ENCODE assay signal across 29 mouse cellular contexts in genomic region chr8:39348956-39349355, GRCm38 (mm10).
DNase-seq lines count a peak whose midpoint lies in the region; ATAC-seq and TF ChIP-seq lines count a peak whose summit lies in the region.
"Had no signal": no experiment of that assay in that cellular context is flagged by ENCODE, and none has a peak within 500 bp of the region (broad histone marks: within the 10 kb centered on the region; RNA-seq: fewer than 3 reads in every experiment).

No protein-coding gene starts in this region.

- no peak for TF ChIP-seq CTCF in lung, embryonic 14.5 days (IDR thresholded peaks at IDR 0.05; ENCODE audit: low read depth)

- no peaks in the 10 kb centered on the region for H3K27me3 ChIP-seq in embryonic facial prominence, embryonic 14.5 days (replicated peaks; ENCODE audit: control insufficient read depth, insufficient read depth, low read length)
- no peaks in the 10 kb centered on the region for H3K27me3 ChIP-seq in embryonic facial prominence, embryonic 10.5 days (replicated peaks; ENCODE audit: low read depth, poor library complexity, severe bottlenecking)
- H3K27me3 ChIP-seq in lung, embryonic 14.5 days (ENCODE audit: insufficient read depth, low read length) = no peaks in the 10 kb centered on the region
- H3K27me3 ChIP-seq: CH12.LX; embryonic facial prominence, embryonic 15.5 days; forebrain, embryonic 12.5 days; forebrain, embryonic 15.5 days; heart, embryonic 13.5 days; hindbrain, embryonic 15.5 days had no signal

- ATAC-seq in embryonic facial prominence, embryonic 14.5 days (ENCODE audit: low read depth) = no peak
- ATAC-seq in lung, embryonic 14.5 days (ENCODE audit: insufficient read depth) = no peak
- no peak for ATAC-seq in erythroblast, adult 5-6 weeks (replicated peaks; ENCODE audit: low FRiP score, poor library complexity, severe bottlenecking)
- ATAC-seq: activated CD4-positive, CD25-positive, alpha-beta regulatory T cell, adult 4 months; forebrain, embryonic 15.5 days had no signal

- peak; percentile 62 for DNase-seq in embryonic facial prominence, embryonic 14.5 days (ENCODE audit: low spot score)
- no peak for DNase-seq in embryonic facial prominence, embryonic 10.5 days (ENCODE audit: low spot score)
- DNase-seq in lung, embryonic 14.5 days = peak; percentile 8
- DNase-seq in lung, postnatal 4 days = no peak
- peak; percentile 8 for DNase-seq in urinary bladder, postnatal 14 days (ENCODE audit: low spot score)
- no peak for DNase-seq in urinary bladder, postnatal 4 days (ENCODE audit: low spot score in 2 of 2)
- DNase-seq: adrenal gland, adult 8-10 months; adrenal gland, postnatal 25 days; B cell, adult 2 months; cerebellum, adult 11-12 months; cerebellum, adult 8-10 months; cerebellum, postnatal 36 days; embryo, embryonic 11 days; gastrocnemius, postnatal 10 days; gastrocnemius, postnatal 36 days; heart, adult 2 months; heart, postnatal 14 days; heart, postnatal 4 days had no signal

- no peak overlapping the region for H3K4me2 ChIP-seq in embryonic facial prominence, embryonic 14.5 days (ENCODE audit: low read depth, low read length)
- no peak overlapping the region for H3K4me2 ChIP-seq in lung, embryonic 14.5 days
- H3K4me2 ChIP-seq: embryonic facial prominence, embryonic 15.5 days; forebrain, embryonic 12.5 days; forebrain, embryonic 15.5 days; heart, embryonic 13.5 days; hindbrain, embryonic 15.5 days had no signal

- no peak overlapping the region for H3K9ac ChIP-seq in embryonic facial prominence, embryonic 14.5 days (ENCODE audit: low read depth, low read length)
- no peak overlapping the region for H3K9ac ChIP-seq in lung, embryonic 14.5 days
- H3K9ac ChIP-seq: embryonic facial prominence, embryonic 15.5 days; forebrain, embryonic 12.5 days; forebrain, embryonic 15.5 days; heart, embryonic 13.5 days; hindbrain, embryonic 15.5 days had no signal

- no peak overlapping the region for H3K4me3 ChIP-seq in embryonic facial prominence, embryonic 14.5 days (ENCODE audit: low read depth, low read length)
- H3K4me3 ChIP-seq in embryonic facial prominence, embryonic 10.5 days = no peak overlapping the region
- H3K4me3 ChIP-seq in lung, embryonic 14.5 days (ENCODE audit: low read depth, low read length) = no peak overlapping the region
- H3K4me3 ChIP-seq: embryonic facial prominence, embryonic 15.5 days; erythroblast, embryonic 14.5 days; forebrain, embryonic 12.5 days; forebrain, embryonic 15.5 days; heart, adult 2 months; heart, embryonic 10.5 days; heart, embryonic 13.5 days; hindbrain, embryonic 15.5 days had no signal

- no peaks in the 10 kb centered on the region for H3K36me3 ChIP-seq in embryonic facial prominence, embryonic 14.5 days (ENCODE audit: control insufficient read depth, insufficient read depth, low read length)
- H3K36me3 ChIP-seq in embryonic facial prominence, embryonic 10.5 days (replicated peaks) = no peaks in the 10 kb centered on the region
- no peaks in the 10 kb centered on the region for H3K36me3 ChIP-seq in lung, embryonic 14.5 days (ENCODE audit: insufficient read depth)
- H3K36me3 ChIP-seq: embryonic facial prominence, embryonic 15.5 days; forebrain, embryonic 12.5 days; forebrain, embryonic 15.5 days; G1E; heart, embryonic 10.5 days; heart, embryonic 13.5 days; hindbrain, embryonic 15.5 days had no signal

- WGBS in embryonic facial prominence, embryonic 14.5 days = 61% methylated on average over 3 of the region's 3 CpGs
- 89% methylated on average over 3 of the region's 3 CpGs for WGBS in embryonic facial prominence, embryonic 10.5 days
- WGBS in lung, embryonic 14.5 days = 74% methylated on average over 3 of the region's 3 CpGs

- no peak overlapping the region for H3K27ac ChIP-seq in embryonic facial prominence, embryonic 14.5 days (replicated peaks; ENCODE audit: low read depth, low read length)
- H3K27ac ChIP-seq in embryonic facial prominence, embryonic 10.5 days (replicated peaks) = no peak overlapping the region
- no peak overlapping the region for H3K27ac ChIP-seq in lung, embryonic 14.5 days (ENCODE audit: low read depth)
- H3K27ac ChIP-seq: embryonic facial prominence, embryonic 15.5 days; forebrain, embryonic 12.5 days; forebrain, embryonic 15.5 days; heart, adult 2 months; heart, embryonic 10.5 days; heart, embryonic 13.5 days; hindbrain, embryonic 15.5 days had no signal

- no peaks in the 10 kb centered on the region for H3K4me1 ChIP-seq in embryonic facial prominence, embryonic 14.5 days (ENCODE audit: control insufficient read depth, insufficient read depth, low read length)
- no peaks in the 10 kb centered on the region for H3K4me1 ChIP-seq in embryonic facial prominence, embryonic 10.5 days
- H3K4me1 ChIP-seq in lung, embryonic 14.5 days (ENCODE audit: insufficient read depth) = no peaks in the 10 kb centered on the region
- H3K4me1 ChIP-seq: embryonic facial prominence, embryonic 15.5 days; forebrain, embryonic 12.5 days; forebrain, embryonic 15.5 days; heart, embryonic 10.5 days; heart, embryonic 13.5 days; hindbrain, embryonic 15.5 days had no signal

- no peaks in the 10 kb centered on the region for H3K9me3 ChIP-seq in embryonic facial prominence, embryonic 14.5 days (ENCODE audit: control insufficient read depth, low read length)
- H3K9me3 ChIP-seq in embryonic facial prominence, embryonic 10.5 days = no peaks in the 10 kb centered on the region
- no peaks in the 10 kb centered on the region for H3K9me3 ChIP-seq in lung, embryonic 14.5 days (ENCODE audit: low read depth, low read length)
- H3K9me3 ChIP-seq: embryonic facial prominence, embryonic 15.5 days; forebrain, embryonic 12.5 days; forebrain, embryonic 15.5 days; G1E; heart, embryonic 10.5 days; heart, embryonic 13.5 days; hindbrain, embryonic 15.5 days had no signal

Comparison
In these comparisons a context has a peak if more than half of its experiments do, and no peak if none do; other contexts are left out.
1. DNase-seq: peak in embryonic facial prominence, embryonic 14.5 days (single experiment), lung, embryonic 14.5 days (single experiment) and urinary bladder, postnatal 14 days (single experiment); none in embryonic facial prominence, embryonic 10.5 days (single experiment), lung, postnatal 4 days (0 of 2) and urinary bladder, postnatal 4 days (0 of 2).